Mouse (Mus musculus) testis, adult 2 months (tissue): ENCODE measurements around the gene Hdac9.

Source experiments
- CTCF ChIP-seq: fragments of 200-500 bp; IDR thresholded peaks from 2 replicates; pipeline ENCODE4 v1.5.1; 2012; ENCODE audit warnings: low read depth, mild to moderate bottlenecking, inconsistent platforms, low read length, moderate library complexity; ENCODE audit not compliant: control insufficient read depth, insufficient read depth, insufficient replicate concordance
- POLR2A ChIP-seq: fragments of 200-500 bp; IDR thresholded peaks from 2 replicates; pipeline ENCODE4 v1.6.1; 2012; ENCODE audit warnings: low read depth, mild to moderate bottlenecking, inconsistent platforms, low read length, moderate library complexity; ENCODE audit not compliant: control insufficient read depth

- TF ChIP-seq CTCF: no peak
- no peak for TF ChIP-seq POLR2A
Measured at GRCm38 (mm10) chr12:34432919-34433318, 484.0 kb downstream of the Hdac9 start.
